Mouse (Mus musculus): ENCODE data around the gene 1700025G04Rik.
A peak's percentile ranks its signal among the peaks of the same experiment; 100 is the strongest.

The 1700025G04Rik gene

GRCm38 (mm10) chr1:152076222-152076845 is 13.6 kb downstream of the 1700025G04Rik start:
- DNase-seq (ENCODE audit: low read depth): no peak

- DNase-seq (ENCODE audit: low read depth): no peak
Measured at GRCm38 (mm10) chr1:152075725-152076124, 14.2 kb downstream of the 1700025G04Rik start.

- DNase-seq (ENCODE audit: low read depth): no peak
Measured at GRCm38 (mm10) chr1:152070441-152070840, 19.5 kb downstream of the 1700025G04Rik start.

GRCm38 (mm10) chr1:152069745-152070144 is 20.2 kb downstream of the 1700025G04Rik start:
- DNase-seq (ENCODE audit: low read depth): no peak

- DNase-seq (ENCODE audit: low read depth): no peak
Measured at GRCm38 (mm10) chr1:152067919-152068318, 22.0 kb downstream of the 1700025G04Rik start.

DNA sequence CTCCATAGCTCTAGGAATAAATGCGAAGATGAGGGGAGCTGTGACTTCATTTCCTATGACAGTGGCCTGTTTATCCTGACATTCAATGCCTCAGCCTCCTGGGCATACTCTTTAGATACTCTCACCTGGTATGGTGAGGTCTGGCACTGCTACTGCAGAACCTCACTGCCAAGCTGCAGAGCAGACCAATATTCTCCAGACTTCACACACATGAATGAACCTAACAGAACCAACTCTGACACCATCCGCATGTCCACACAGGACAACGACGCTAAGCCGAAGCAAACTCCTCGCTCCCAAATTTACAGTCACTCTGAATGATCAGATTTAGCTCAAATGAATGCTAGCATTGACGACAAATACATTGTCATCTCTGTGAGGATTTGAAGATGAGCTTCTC is 24.4 kb downstream of the 1700025G04Rik start:
- DNase-seq (ENCODE audit: low read depth): no peak

DNA sequence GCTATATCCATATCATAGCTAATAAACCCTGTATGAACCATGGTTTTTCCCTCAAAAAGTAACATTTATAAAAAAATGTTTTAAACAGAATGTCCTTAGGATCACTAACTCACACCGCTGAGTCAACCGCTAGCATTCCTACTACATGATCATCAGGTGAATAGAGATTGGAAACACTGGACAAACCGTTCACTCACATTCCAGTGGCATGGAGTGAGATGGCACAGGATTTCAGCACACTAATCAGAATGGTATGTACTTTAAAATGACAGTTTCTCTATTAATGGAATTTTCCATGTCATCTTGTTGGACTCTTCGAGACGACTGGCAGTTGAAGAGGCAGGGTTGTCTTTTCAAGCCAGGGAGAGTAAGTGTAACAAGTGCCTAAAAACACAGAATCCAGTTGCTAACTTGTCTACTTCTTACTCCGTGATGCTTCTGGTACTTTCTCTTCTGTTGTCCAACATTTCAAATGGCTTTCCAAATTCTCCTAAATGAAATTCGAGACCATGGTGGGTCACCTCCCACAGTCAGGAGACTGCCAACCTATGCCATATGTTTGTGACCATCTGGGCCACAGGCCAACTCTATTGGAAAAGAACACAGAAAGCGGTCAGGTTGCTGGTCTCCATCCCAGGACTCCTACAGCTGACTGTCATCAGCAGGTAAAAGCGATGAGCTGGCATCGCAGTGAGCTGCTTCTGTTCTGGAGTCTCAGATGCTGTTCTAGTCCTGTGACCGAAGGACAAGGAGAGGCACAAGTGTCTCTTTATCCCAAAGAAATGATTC is 26.4 kb downstream of the 1700025G04Rik start:
- DNase-seq (ENCODE audit: low read depth): no peak

DNA sequence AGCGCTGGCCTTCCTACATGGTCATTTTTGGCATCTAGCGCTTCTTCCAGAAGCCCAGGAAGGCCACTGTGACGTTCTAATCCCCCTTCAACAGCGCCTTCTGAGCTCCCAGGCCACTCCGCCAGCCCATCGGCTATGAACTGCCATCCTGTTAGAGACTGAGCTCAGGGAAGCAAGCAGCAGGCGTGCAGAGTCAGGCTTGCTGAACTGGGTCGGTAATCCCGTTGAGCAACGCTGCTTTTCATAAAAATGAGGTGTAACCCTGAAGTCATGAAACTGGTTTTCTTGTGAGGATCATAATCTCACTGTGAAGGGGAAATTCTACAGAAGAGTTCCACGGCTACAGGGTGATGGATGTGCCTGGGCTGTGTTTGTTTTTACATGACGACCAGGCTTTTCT is 28.2 kb downstream of the 1700025G04Rik start:
- no peak for DNase-seq (ENCODE audit: low read depth)

- DNase-seq (ENCODE audit: low read depth): no peak
Measured at GRCm38 (mm10) chr1:152060265-152060664, 29.7 kb downstream of the 1700025G04Rik start.

DNA sequence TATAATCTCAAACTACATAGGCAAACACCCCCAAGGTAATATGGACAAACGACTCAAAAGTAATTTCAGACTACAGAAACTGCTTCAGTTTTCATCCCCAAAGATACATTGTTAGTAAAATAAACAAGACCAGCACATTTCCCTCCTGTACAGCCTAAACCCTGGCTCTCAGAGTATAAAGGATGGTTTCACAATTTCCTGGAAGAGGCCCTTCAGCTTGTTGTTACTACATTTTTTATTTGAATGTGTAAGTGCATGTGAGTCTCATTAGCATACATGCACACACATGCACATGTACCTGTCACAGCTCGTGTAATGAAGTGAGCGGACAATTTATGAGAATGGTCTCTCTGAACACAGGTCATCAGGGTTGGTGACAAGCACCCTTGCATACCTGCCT is 31.1 kb downstream of the 1700025G04Rik start:
- DNase-seq (ENCODE audit: low read depth): no peak

DNA sequence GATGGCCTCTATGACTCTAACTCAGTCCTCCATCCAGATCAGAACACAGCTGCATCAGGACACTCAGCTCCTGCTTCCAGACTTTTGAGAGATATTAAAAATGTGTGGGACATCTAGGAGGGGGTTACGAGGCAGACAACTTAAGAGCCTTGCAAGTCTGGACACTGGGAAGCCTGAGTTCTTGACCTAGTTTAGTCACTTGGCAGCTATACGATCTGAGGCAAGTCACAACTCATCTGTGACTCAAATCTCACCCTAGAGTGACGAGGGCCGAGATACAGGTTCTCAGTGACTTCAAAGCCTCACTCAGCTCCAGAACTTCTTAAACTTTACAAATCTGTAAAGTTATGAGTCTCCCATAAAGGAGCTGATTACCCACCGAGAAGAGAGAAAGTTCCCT is 36.8 kb downstream of the 1700025G04Rik start:
- no peak for DNase-seq (ENCODE audit: low read depth)

- no peak for DNase-seq (ENCODE audit: low read depth)
Measured at GRCm38 (mm10) chr1:152051858-152052257, 38.1 kb downstream of the 1700025G04Rik start.

GRCm38 (mm10) chr1:152050037-152050436 is 39.9 kb downstream of the 1700025G04Rik start:
- no peak for DNase-seq (ENCODE audit: low read depth)

DNA sequence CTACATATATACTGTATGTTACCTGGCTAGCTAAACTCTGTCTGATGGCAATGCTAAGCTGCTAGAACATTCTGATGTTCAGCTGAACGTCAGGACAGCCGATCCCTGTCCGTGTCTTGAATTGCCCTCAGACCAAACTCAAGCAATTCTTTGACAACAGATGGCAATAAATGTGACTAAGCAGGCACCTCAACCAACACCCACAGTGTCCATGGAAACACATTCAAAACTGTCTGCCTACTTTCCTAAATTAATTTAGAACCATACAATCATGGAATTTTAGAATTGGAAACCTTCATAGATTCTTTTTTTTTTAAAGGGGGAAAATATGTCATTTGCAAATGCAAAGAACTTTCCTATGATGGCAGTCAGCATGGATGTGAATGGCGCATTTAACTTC is 41.6 kb downstream of the 1700025G04Rik start:
- DNase-seq (ENCODE audit: low read depth): no peak

GRCm38 (mm10) chr1:152047416-152047815 is 42.5 kb downstream of the 1700025G04Rik start:
- DNase-seq (ENCODE audit: low read depth): no peak

DNA sequence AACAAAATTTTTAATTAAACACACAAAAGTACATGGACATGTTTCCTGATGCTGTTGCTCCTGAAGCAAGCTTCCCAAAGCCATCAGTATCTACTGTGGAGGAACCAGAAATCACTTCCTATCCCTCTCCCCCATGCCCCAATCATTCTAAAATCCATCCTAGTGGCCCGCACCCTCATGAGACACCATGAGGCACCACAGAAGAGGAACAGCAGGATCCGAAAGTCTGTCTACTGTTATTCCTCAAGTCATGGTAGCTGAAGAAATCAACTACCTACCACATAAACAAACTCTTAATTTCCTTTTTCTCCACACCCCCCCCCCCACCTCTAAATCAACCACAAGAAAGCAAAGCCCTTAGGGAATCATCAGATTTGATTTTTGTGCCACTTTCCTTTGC is 46.5 kb downstream of the 1700025G04Rik start:
- no peak for DNase-seq (ENCODE audit: low read depth)

DNA sequence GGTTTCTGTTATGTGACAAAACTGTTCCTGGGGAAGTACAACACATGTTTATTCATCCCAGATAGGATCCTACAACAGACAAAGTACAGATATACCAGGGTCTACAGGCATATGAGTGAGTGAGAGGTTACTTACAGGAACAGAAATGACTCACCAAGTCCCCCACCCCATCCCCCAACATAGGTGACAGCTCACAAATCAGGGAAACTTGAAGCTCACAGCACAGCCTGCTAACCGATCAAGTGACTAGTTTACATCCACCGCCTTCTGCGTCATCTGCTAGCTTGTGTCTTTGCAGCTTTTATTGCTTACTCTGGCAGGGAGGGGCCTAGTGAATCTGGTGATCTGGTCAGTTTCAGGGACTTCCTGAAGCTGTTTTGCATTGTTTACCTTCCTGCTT is 47.5 kb downstream of the 1700025G04Rik start:
- DNase-seq (ENCODE audit: low read depth): no peak

DNA sequence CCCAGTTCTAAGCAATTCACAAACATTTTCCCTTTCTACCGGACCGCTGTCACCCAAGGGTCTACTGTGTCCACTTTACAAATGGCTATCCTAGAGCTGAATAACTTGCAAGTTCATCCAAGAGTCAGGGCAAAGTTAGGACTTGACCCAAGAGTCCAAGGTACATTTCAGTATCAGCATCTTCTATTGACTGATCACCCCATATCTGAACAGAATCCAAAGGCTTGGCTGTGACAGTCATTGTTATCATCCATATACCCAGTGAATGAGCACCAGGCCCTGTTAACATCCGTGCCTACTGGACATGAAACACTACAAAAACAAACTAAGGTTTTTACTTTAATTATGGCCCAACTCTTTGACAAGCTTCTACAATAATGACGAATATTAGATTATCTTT is 48.9 kb downstream of the 1700025G04Rik start:
- no peak for DNase-seq (ENCODE audit: low read depth)

DNA sequence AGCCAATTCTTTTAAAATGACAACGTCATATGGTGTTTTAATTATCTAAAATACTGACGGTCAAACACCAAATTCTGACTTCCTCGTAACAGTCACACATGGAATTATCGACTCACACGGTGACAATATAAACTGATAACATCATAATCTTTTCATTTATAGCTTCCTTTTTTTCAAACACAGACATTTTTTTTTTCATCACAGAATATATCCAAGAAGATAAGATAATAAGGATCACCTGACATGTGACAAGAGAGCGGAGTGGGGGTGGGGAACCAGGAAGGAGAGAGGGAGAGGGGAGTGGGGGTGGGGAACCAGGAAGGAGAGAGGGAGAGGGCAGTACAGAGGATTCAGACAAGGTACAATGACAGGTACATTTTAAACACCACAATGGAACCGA is 49.9 kb downstream of the 1700025G04Rik start:
- no peak for DNase-seq (ENCODE audit: low read depth)

GRCm38 (mm10) chr1:152039588-152039987 is 50.3 kb downstream of the 1700025G04Rik start:
- no peak for DNase-seq (ENCODE audit: low read depth)

GRCm38 (mm10) chr1:152038086-152038485 is 51.8 kb downstream of the 1700025G04Rik start:
- peak; percentile 77 for DNase-seq (ENCODE audit: low read depth)

GRCm38 (mm10) chr1:152037589-152037988 is 52.3 kb downstream of the 1700025G04Rik start:
- peak; percentile 19 for DNase-seq (ENCODE audit: low read depth)

GRCm38 (mm10) chr1:152034766-152035165 is 55.2 kb downstream of the 1700025G04Rik start:
- DNase-seq (ENCODE audit: low read depth): no peak

GRCm38 (mm10) chr1:152033731-152034130 is 56.2 kb downstream of the 1700025G04Rik start:
- no peak for DNase-seq (ENCODE audit: low read depth)
